Mouse (Mus musculus) effector memory CD4-positive, alpha-beta T cell, adult 7 months (primary cell): ENCODE measurements around the gene Olfr148. TPM values are rescaled to one million over a fixed set of nuclear protein-coding genes. Genes with fewer than 3 reads are reported as not detected.

Experiments
- polyA plus RNA-seq: library from polyadenylated mRNA; unstranded; fragments of 100-300 nt; shearing (Covaris generic); gene quantifications from one replicate; pipeline ENCODE4 v1.2.1, GENCODE M21; 2017

The Olfr148 gene
- 0.22 TPM for polyA plus RNA-seq

DNA sequence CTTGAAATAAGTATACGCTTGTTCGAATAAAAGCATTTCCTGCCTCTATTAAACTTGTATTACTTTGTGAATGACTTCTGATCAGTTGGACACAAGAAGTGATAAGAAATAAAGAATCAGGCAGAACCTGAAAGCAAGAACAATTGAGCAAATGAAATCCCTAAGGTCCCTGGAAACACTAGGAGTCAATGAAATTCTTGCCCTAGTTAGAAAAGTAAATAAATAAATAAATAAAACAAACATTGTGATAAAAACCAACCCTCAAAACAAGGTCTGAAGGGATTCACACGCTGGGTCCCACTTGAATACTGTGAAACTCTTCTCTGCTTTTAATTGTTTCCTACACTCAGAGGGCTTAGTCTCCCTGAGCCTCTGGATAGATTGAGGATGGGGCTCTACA, at the start of gene Olfr148:
Gene Olfr148 (plus strand): TSS at position 301 of the 400 bp plus-strand sequence.

DNA sequence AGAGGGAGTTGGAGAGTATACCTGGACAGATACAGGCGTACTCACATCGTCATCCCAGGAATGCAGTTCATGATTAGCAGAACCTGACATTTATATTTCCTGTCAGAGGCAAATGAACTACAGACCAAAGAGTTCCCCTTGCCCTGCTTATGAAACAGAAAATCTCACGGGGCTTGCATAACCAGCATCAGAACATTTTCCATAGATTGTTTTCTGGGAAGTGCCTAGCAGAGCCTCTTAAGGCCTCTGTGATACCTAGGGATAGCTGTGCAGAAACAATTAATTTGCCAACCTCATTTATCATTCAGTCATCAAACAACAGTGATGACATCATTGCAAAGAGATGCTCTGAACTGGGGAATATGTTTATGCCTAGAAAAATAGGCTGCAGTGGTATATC, 35.0 kb upstream of the Olfr148 start, which contains the start of gene Olfr959:
Gene Olfr959 (minus strand): TSS at position 101 of the 400 bp plus-strand sequence.

DNA sequence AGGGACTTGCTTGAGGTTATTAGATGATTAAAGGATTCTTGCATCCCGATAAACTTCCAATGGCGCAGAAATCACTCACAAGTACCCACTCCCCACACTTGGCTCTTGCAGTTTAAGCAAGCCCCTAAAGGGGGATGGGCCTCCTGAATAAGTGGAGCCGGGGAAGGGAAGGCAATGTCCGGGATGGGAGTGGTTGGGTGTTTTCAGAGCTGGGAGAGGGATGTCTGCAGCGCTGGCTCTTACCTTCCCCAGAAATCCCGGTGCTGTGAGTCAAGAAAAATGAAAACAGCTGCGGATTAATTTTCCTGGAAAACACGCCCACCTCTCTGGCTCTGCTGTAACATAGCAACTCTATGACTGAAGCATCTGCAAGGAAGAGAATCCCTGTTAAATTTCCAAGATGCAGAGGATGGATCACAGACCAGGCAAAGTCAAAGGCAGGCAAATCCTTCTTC, 6.4 kb upstream of the Olfr148 start, which contains the start of gene AW551984:
Gene AW551984 (minus strand): TSS at position 405 of the 455 bp plus-strand sequence.

DNA sequence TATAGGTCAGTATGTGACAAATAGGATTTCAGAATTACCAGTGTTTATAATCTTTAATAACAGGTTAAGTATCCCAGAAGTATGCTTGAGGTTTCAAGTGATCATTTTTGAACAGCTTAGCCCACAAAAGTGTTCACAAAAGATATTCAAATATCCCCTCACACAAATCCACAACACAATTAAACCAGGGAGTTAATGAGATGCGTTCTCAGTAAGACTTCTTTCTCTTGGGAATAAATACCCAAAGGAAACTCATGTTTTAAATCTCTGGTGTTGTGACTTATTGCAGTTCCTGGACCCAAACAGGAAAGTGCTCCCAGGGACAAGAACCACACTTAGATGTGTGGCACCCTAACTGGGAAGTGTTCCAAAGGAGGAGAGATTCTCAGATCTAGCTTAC, 10.6 kb downstream of the Olfr148 start, which contains the start of gene Olfr960:
Gene Olfr960 (plus strand): TSS at position 301 of the 400 bp plus-strand sequence.

DNA sequence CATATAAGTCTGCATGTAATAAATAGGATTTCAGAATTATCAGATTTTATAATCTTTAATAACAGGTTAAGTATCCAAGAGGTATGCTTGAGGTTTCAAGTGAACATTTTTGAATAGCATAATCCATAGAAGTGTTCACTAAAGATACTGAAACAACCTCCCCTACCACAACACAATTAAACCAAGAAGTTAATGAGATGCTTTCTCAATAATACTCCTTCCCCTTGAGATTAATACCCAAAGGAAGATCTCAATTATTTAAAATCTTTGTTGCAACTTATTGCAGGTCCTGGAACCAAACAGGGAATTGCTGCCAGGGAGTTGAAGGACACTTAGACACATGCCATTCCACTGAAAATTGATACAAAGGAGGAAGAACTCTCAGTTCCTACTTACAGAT, 34.3 kb downstream of the Olfr148 start, which contains the start of gene Olfr961:
Gene Olfr961 (plus strand): TSS at position 301 of the 400 bp plus-strand sequence.

Other genes with a start within 250 kb of the Olfr148 start
- not detected for gene Olfr951, start 223.2 kb upstream of the Olfr148 start, polyA plus RNA-seq
- not detected for gene Olfr952, start 183.5 kb upstream of the Olfr148 start, polyA plus RNA-seq
- not detected for gene Olfr954, start 154.0 kb upstream of the Olfr148 start, polyA plus RNA-seq
- not detected for gene Olfr955, start 138.7 kb upstream of the Olfr148 start, polyA plus RNA-seq
- not detected for gene Olfr44, start 116.7 kb upstream of the Olfr148 start, polyA plus RNA-seq
- gene Olfr957, start 94.8 kb upstream of the Olfr148 start, polyA plus RNA-seq: not detected
- 0.27 TPM for gene Olfr958, start 56.6 kb upstream of the Olfr148 start, polyA plus RNA-seq
- not detected for gene Olfr959, start 35.1 kb upstream of the Olfr148 start, polyA plus RNA-seq
- gene AW551984, start 6.3 kb upstream of the Olfr148 start, polyA plus RNA-seq: 0.41 TPM
- not detected for gene Olfr960, start 10.7 kb downstream of the Olfr148 start, polyA plus RNA-seq
- gene Olfr961, start 34.4 kb downstream of the Olfr148 start, polyA plus RNA-seq: 0.51 TPM
- gene Olfr963, start 56.5 kb downstream of the Olfr148 start, polyA plus RNA-seq: not detected
- gene Olfr149, start 96.5 kb downstream of the Olfr148 start, polyA plus RNA-seq: not detected
- not detected for gene Olfr965, start 100.7 kb downstream of the Olfr148 start, polyA plus RNA-seq
- 0.52 TPM for gene Olfr150, start 120.3 kb downstream of the Olfr148 start, polyA plus RNA-seq
- gene Olfr967, start 135.6 kb downstream of the Olfr148 start, polyA plus RNA-seq: not detected
- gene Olfr968, start 172.6 kb downstream of the Olfr148 start, polyA plus RNA-seq: not detected
- gene Olfr969, start 180.3 kb downstream of the Olfr148 start, polyA plus RNA-seq: 0.55 TPM
- not detected for gene Olfr970, start 198.2 kb downstream of the Olfr148 start, polyA plus RNA-seq
- not detected for gene Olfr971, start 226.2 kb downstream of the Olfr148 start, polyA plus RNA-seq